Mouse (Mus musculus) liver, embryonic 14.5 days (tissue): Measurements from ENCODE around the gene Tnip3. TPM values are rescaled to one million over a fixed set of nuclear protein-coding genes. Genes with fewer than 3 reads are reported as not detected.

ENCODE experiments used
- ATAC-seq: fragments of 200-750 bp; cut with Nextera tagmentation; 2 replicates; pipeline ENCODE4 v1.8.0; 2017; ENCODE audit warnings: moderate number of reproducible peaks, mild to moderate bottlenecking, moderate library complexity; ENCODE audit not compliant: insufficient read depth
- DNase-seq, 3 experiments: peaks; one replicate each; pipeline ENCODE4 v3.0.0-alpha.2; 2012 to 2013; ENCODE audit warnings: low read depth in 3 of 3, low spot score in 3 of 3
- H3K27ac ChIP-seq: fragments of 300-500 bp; sonication (generic); 2 replicates; pipeline ENCODE4 v1.5.1; 2014; ENCODE audit warnings: moderate library complexity, mild to moderate bottlenecking, control low read depth, inconsistent platforms
- H3K27me3 ChIP-seq: fragments of 300-500 bp; sonication (generic); 2 replicates; pipeline ENCODE4 v1.6.1; 2014; ENCODE audit warnings: mild to moderate bottlenecking, low read length, moderate library complexity; ENCODE audit not compliant: control insufficient read depth, insufficient read depth
- H3K36me3 ChIP-seq: fragments of 300-500 bp; sonication (generic); replicated peaks from 2 replicates; pipeline ENCODE4 v1.6.1; 2014; ENCODE audit warnings: low read depth; ENCODE audit not compliant: control insufficient read depth, insufficient read depth
- H3K4me1 ChIP-seq, 2 experiments: fragments of 200-500 bp in 1 of 2; fragments of 300-500 bp in 1 of 2; sonication (generic) in 1 of 2; replicated peaks; 2 replicates each; pipeline ENCODE4 v1.6.1; 2012 to 2014; ENCODE audit warnings: antibody characterized with exemption in 1 of 2, inconsistent platforms in 1 of 2, low read length in 1 of 2; ENCODE audit not compliant: control insufficient read depth in 2 of 2, insufficient read depth in 2 of 2
- H3K4me2 ChIP-seq: fragments of 300-500 bp; sonication (generic); 2 replicates; pipeline ENCODE4 v1.6.1; 2014; ENCODE audit warnings: low read depth, mild to moderate bottlenecking, control low read depth, moderate library complexity
- H3K4me3 ChIP-seq, 2 experiments: fragments of 200-500 bp in 1 of 2; fragments of 300-500 bp in 1 of 2; sonication (generic) in 1 of 2; 2 replicates each; pipeline ENCODE4 v1.5.1; 2012 to 2014; ENCODE audit warnings: low read depth in 2 of 2, low read length in 2 of 2, mild to moderate bottlenecking in 2 of 2, control low read depth in 1 of 2, inconsistent platforms in 1 of 2, moderate library complexity in 1 of 2; ENCODE audit not compliant: insufficient read depth in 1 of 2
- H3K9ac ChIP-seq: fragments of 300-500 bp; sonication (generic); replicated peaks from 2 replicates; pipeline ENCODE4 v1.6.1; 2014; ENCODE audit warnings: mild to moderate bottlenecking, control low read depth, moderate library complexity
- H3K9me3 ChIP-seq: fragments of 300-500 bp; sonication (generic); 2 replicates; pipeline ENCODE4 v1.6.1; 2016; ENCODE audit warnings: low read length, mixed read lengths; ENCODE audit not compliant: control insufficient read depth
- CTCF ChIP-seq: IDR thresholded peaks from 2 replicates; pipeline ENCODE4 v1.5.1; 2016; ENCODE audit warnings: antibody characterized with exemption, low read depth, control low read depth
- EP300 ChIP-seq: IDR thresholded peaks from 2 replicates; pipeline ENCODE4 v1.6.1; 2016; ENCODE audit warnings: antibody characterized with exemption, low read depth
- WGBS: fragments of 180-500 bp; shearing (Covaris S2); extraction: QIAGEN DNeasy Blood & Tissue Kit; methylation state at CpG from one replicate; pipeline ENCODE4 v1.1.7; 2014; ENCODE audit not compliant: insufficient replicate concordance; 5-methylcytosine and 5-hydroxymethylcytosine counted together
- polyA plus RNA-seq, 2 experiments: library from polyadenylated mRNA; depleted of rRNA in 1 of 2; stranded (reverse) in 1 of 2; unstranded in 1 of 2; fragments of >200 nt; fragmentation: Nextera tagmentation in 1 of 2; extraction: Ambion mirVana in 1 of 2; gene quantifications; 2 replicates each; pipeline versions ENCODE4 v1.2.1 to v1.2.3; 2012 to 2014

The Tnip3 gene
- polyA plus RNA-seq, 2 experiments = 0.17 TPM; not detected in 1

DNA sequence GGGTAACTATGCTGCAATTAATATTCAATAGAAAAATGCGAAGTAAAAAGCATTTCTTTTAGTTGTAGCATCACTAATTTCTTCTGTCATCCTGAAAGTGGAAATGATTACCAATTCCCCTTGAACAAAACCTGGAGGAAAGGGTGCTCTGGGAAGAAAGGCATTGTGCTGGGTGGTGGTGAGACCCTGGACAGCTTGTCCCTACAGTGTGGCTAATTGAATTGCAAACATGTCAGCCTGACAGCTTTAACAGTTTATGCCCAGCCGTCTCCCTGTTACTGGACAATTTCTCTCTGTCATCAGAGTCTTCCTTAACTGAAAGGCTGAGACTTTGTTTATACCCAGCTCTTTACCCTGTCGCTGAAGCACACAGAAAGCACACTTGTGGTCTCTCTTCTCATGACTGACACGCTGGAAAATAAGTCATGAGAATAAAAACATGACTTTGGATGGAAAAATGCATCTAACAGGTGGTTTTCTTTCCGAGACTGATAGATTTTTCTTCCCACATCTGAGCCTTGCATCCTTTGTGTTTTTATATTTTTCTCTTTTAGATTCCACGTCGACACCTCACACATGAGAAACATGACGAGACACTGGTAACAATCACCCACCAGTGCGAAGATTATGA is 13.0 kb downstream of the Tnip3 start:
- no peak for ATAC-seq
- H3K4me1 ChIP-seq = no peaks in the 10 kb centered on the region
- no peak overlapping the region for H3K4me2 ChIP-seq
- DNase-seq = no peak
- H3K27me3 ChIP-seq = no peaks in the 10 kb centered on the region
- no peaks in the 10 kb centered on the region for H3K9me3 ChIP-seq
- no peak overlapping the region for H3K9ac ChIP-seq
- H3K4me3 ChIP-seq = no peak overlapping the region
- H3K27ac ChIP-seq = no peak overlapping the region
- TF ChIP-seq CTCF = no peak
- TF ChIP-seq EP300 = no peak
- 57% methylated on average over 9 of the region's 9 CpGs for WGBS
- H3K36me3 ChIP-seq = no peaks in the 10 kb centered on the region

DNA sequence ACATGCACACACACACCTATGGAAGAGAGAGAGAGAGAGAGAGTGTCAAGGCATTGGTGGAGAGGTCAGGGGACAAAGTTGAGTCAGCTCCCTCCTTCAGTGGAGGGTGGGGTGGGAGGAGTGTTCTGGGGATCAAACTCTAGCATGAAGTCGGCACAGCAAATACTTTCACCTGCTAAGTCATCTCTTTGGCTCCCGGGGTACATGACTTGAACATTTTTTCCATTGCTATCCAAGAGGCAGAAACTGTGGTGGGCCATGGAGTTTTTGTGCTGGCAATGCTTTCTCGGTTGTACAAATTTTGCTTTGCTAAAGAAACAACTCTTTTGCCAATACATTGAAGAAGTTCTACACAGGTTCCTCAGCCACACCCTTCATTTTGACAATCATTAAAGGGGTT is 13.8 kb downstream of the Tnip3 start:
- H3K4me2 ChIP-seq = no peak overlapping the region
- H3K4me3 ChIP-seq = no peak overlapping the region
- no peaks in the 10 kb centered on the region for H3K27me3 ChIP-seq
- ATAC-seq (no peak), DNase-seq (no peak)
- 63% methylated on average over 3 of the region's 3 CpGs for WGBS
- no peak for TF ChIP-seq EP300
- TF ChIP-seq CTCF = no peak
- no peak overlapping the region for H3K27ac ChIP-seq
- H3K4me1 ChIP-seq = no peaks in the 10 kb centered on the region
- H3K36me3 ChIP-seq = no peaks in the 10 kb centered on the region
- H3K9ac ChIP-seq = no peak overlapping the region
- H3K9me3 ChIP-seq = no peaks in the 10 kb centered on the region

DNA sequence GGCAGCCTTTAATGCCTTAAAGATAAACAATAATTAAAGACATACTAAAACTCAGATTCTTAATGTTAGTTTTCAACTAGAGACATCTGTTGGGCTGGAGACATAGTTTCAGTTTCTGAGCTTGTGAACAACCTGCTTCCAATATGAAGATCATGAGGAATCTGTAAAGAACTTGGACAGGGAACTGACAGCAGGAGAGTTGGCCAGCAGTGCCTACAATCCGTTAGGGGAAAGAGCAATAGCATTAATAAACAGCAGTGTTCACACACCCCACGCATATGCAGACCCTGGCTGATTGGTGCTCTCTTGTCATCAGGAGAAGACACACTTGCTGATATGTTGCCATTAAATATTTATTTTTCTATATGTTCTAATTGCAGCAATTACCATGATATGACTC is 15.0 kb downstream of the Tnip3 start:
- H3K9ac ChIP-seq = no peak overlapping the region

DNA sequence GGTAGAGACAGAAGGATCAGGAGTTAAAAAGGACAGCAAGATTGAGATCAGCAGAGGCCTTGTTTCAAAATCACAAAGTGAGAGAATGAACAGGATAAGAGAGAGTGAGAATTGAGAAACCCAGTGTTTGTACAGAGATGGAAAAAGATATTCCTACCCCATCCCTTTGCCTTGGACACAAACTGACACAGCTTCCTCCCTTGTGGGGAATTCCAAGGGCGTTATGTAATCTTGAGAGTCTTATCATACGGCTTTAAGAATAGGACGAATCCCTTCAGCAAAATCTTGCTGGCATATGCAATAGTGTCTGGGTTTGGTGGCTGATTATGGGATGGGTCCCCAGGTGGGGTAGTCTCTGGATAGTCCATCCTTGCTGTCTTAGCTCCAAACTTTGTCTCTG is 16.0 kb downstream of the Tnip3 start:
- DNase-seq (no peak), ATAC-seq (no peak)
- Histone ChIP-seq H3K4me1 (no peaks in the 10 kb centered on the region), H3K4me2 (no peak overlapping the region), H3K27me3 (no peaks in the 10 kb centered on the region), H3K9me3 (no peaks in the 10 kb centered on the region), H3K4me3 (no peak overlapping the region), H3K9ac (no peak overlapping the region), H3K36me3 (no peaks in the 10 kb centered on the region), H3K27ac (no peak overlapping the region)
- WGBS = 57% methylated on average over 3 of the region's 3 CpGs
- no peak for TF ChIP-seq CTCF
- no peak for TF ChIP-seq EP300

More for the DNA sequence above, 15.0 kb downstream of the Tnip3 start:
- Histone ChIP-seq H3K4me3 (no peak overlapping the region), H3K27me3 (no peaks in the 10 kb centered on the region), H3K4me1 (no peaks in the 10 kb centered on the region), H3K4me2 (no peak overlapping the region), H3K36me3 (no peaks in the 10 kb centered on the region), H3K27ac (no peak overlapping the region), H3K9me3 (no peaks in the 10 kb centered on the region)
- DNase-seq (no peak), ATAC-seq (no peak)
- TF ChIP-seq CTCF (no peak), EP300 (no peak)
- WGBS = 67% methylated on average over 2 of the region's 2 CpGs

DNA sequence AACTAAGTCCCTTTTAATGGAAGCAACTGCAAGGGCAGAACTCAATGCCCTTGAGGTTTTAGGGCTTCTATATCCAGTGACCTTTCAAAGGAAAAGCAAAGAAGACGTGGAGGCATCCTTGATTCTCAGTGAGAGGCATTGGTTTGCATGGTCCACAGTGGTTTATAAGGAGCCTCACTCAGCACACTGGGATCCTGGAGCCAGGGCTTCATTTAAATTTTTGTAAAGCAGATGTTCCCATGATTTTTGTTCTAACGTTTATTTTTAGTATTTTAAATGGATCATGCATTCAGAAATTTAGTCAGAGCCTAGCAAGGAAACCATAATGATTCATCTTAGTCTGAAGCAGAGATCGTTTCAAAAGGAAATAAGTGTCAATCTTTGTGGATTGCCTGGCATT is 17.3 kb downstream of the Tnip3 start:
- 36% methylated on average over 3 of the region's 3 CpGs for WGBS
- H3K9me3 ChIP-seq = no peaks in the 10 kb centered on the region
- TF ChIP-seq EP300 = no peak

More for the DNA sequence above, 17.3 kb downstream of the Tnip3 start:
- Histone ChIP-seq H3K9ac (no peak overlapping the region), H3K36me3 (no peaks in the 10 kb centered on the region), H3K4me1 (no peaks in the 10 kb centered on the region), H3K4me3 (no peak overlapping the region), H3K4me2 (no peak overlapping the region), H3K27ac (no peak overlapping the region), H3K27me3 (no peaks in the 10 kb centered on the region)
- no peak for DNase-seq
- no peak for ATAC-seq
